Mouse (Mus musculus) C2C12 (cell line): Measurements from ENCODE around the gene Kcnip1.

Source experiments
- CEBPB ChIP-seq: IDR thresholded peaks from one replicate; pipeline ENCODE4 v1.6.1; 2011; ENCODE audit warnings: low read depth, mild to moderate bottlenecking, control low read depth, moderate library complexity
- MYOD1 ChIP-seq: IDR thresholded peaks from one replicate; pipeline ENCODE4 v1.6.1; 2011; ENCODE audit warnings: low read depth; ENCODE audit not compliant: control insufficient read depth, insufficient read length
- USF1 ChIP-seq: IDR thresholded peaks from one replicate; pipeline ENCODE4 v1.6.1; 2011; ENCODE audit warnings: low read depth, mild to moderate bottlenecking, control low read depth, moderate library complexity

DNA sequence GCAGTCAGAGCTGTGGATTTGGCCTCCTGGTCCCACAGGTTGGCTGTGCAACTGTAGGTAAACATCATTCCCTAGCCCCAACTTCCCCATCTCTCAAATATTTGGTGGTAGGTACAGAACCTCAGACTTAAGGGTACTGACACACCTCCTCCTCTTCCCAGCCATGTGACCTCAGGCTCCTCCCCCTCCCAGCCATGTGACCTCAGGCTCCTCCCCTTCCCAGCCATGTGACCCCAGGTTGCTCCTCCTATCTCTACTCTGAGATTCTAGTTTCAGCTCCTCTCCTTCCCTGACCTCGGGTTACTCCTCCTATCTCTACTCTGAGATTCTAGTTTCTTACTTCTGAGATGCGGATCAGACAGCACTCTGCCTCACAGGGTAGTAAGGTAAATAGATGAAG, 163.2 kb downstream of the Kcnip1 start:
- TF ChIP-seq MYOD1, result no peak
- TF ChIP-seq CEBPB, result no peak
- peak; percentile 25 for TF ChIP-seq USF1
